Mouse (Mus musculus): ENCODE results near the gene Enthd1. TPM values are rescaled to one million over a fixed set of nuclear protein-coding genes. Genes with fewer than 3 reads are reported as not detected.
"Not testable (repeated sequence)": the region's sequence is repeated elsewhere in the genome, so short reads cannot be mapped to it uniquely, and the experiment has no call there.

Gene Enthd1
- polyA plus RNA-seq, 1 experiment from 2014 or later, result not detected

DNA sequence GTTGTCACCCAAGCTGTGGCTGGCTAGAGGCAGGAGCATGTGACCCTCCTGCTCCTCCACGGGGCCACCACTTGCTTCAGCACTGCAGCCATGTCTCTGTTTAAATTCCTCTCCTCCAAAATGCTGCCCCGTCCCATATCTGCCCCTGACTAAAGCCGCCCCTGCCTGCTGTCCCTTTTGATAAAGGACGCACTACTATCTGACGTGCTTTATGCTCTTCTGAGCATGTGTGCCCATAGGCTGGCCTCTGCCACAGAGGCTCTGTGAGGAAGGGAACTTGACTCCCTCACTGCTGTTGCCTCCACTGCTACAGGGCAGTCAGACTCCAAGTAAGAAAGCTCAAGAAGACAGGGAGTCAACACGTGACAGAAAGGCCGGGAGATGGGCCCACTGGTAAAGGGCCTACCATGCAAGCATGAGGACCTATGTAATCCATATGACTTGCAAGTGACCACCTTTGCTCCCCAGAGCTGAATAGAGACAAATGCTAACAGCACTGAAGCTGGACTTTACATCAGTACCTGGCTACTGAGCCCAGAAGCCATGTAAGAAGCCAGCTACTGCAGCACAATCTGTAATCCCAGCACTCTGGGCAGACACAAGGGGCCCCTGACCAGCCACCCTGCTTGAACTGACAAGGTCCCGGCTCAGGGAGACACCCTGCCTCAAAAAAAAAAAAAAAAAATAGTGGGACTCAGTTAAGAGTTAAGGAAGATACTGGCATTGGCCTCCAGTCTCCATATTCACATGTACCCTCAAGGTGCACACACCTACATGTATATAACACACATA, 32.5 kb downstream of the Enthd1 start:
- Histone ChIP-seq H3K9ac (no peak overlapping the region), H3K9me3 (replicated peaks) (no peaks in the 10 kb centered on the region), H3K27me3 (replicated peaks) (peaks cover 15% of the 10 kb centered on the region), H3K27ac (ENCODE audit: poor library complexity, severe bottlenecking) (no peak overlapping the region), H3K4me3 (no peak overlapping the region), H3K36me3 (no peaks in the 10 kb centered on the region), H3K4me1 (replicated peaks) (peaks cover 14% of the 10 kb centered on the region), H3K4me2 (no peak overlapping the region)
- ATAC-seq (ENCODE audit: insufficient number of reproducible peaks, low FRiP score), result peak; percentile 51; the same call in 1 of the 2 replicates
- WGBS, result 54% methylated on average over 8 of the region's 8 CpGs

- no peaks in the 10 kb centered on the region for H3K9me3 ChIP-seq (replicated peaks)
- H3K4me2 ChIP-seq, result no peak overlapping the region
- no peak overlapping the region for H3K4me3 ChIP-seq
- peaks cover 14% of the 10 kb centered on the region for H3K4me1 ChIP-seq (replicated peaks)
- ATAC-seq (ENCODE audit: insufficient number of reproducible peaks, low FRiP score), result 0 out of 2 replicates have a peak, but pooled peaks have one; percentile 29
- no peaks in the 10 kb centered on the region for H3K36me3 ChIP-seq
- 66% methylated on average over 9 of the region's 9 CpGs for WGBS
- H3K9ac ChIP-seq, result no peak overlapping the region
- no peak overlapping the region for H3K27ac ChIP-seq (ENCODE audit: poor library complexity, severe bottlenecking)
- H3K27me3 ChIP-seq (replicated peaks), result peaks cover 12% of the 10 kb centered on the region
Observed at GRCm38 (mm10) chr15:80531026-80531425, 33.9 kb downstream of the Enthd1 start.

DNA sequence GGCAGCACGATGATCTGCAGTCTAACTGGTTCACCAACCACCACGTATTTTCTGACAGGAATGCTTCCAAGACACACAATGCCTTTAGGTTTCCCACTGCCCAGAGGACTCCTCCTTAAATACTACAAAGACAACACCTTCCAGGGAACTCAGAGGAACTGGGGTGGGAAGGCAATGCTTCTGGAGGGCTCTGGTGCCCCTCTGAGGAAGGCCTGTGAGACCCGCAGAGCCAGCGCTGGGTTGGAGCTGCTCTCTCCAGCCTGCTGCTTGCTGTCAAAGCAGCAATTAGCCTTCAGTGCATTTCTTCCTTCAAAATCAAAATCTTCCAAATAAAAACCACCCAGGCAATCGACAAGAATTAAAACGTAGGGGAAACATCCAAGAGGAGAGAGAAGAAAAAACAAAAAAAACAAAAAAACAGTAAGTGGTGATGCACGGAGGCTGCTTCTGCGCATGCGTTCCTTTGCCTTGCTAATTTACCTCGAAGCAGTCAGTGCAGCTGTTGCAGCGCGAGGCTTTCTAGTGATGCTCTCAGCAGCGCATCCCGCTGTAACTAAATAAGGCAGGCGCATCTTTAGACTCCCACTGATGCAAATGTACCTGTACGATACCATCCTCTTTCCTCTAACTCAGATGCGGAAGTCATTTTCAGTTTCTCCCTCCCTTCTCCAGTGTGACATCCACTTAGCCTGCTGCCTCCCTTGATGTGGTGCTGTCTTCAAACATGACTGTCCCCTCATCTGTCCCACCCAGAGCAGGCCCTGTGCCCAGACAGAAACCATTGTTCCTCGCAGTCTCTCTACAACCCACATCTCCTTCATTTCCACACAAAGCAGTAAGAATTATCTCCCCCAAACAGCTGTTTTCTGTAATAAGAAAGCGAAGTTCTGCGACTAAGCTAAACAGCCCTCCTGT, 34.7 kb downstream of the Enthd1 start:
- Histone ChIP-seq H3K36me3 (no peaks in the 10 kb centered on the region), H3K4me2 (no peak overlapping the region), H3K27ac (ENCODE audit: poor library complexity, severe bottlenecking) (no peak overlapping the region), H3K4me1 (replicated peaks) (peaks cover 14% of the 10 kb centered on the region), H3K4me3 (no peak overlapping the region), H3K27me3 (replicated peaks) (peaks cover 12% of the 10 kb centered on the region), H3K9ac (no peak overlapping the region), H3K9me3 (replicated peaks) (no peaks in the 10 kb centered on the region)
- ATAC-seq (ENCODE audit: insufficient number of reproducible peaks, low FRiP score), result no peak
- WGBS, result 53% methylated on average over 20 of the region's 20 CpGs

DNA sequence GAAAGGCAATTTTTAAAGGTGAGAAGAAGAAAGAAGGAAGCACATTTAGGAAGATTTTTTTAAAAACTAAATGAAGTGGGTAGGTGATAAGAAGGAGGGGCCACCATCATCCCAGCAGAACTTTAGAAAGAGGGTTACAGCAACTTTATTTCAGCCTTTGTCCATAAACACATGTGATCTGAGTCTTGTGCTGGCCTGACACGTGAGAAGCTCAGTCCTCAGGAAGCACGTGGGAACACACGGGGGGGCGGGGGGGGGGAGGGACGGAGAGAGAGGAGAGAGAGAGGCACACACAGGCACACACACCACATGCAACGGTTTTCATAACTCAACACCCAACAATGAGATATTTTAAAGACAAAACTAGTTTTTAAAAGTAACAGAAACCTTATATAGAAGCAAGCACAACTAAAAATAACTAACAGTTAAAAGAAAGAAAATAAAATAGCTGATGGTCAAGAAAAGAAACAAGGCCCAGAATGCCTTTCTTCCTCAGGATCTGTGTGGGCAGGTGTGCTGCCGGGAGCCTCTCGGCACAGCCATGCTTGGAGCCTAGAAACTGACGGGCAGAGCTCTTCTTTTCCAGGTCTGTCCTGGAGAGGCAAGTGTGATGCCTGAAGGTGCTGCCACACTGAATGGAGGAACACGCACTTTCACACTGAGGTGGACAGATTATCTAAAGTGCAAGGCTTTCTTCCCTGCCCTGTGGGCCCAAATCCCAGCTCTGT, 43.1 kb downstream of the Enthd1 start:
- Histone ChIP-seq H3K4me3 (no peak overlapping the region), H3K36me3 (no peaks in the 10 kb centered on the region), H3K9ac (no peak overlapping the region), H3K27me3 (replicated peaks) (no peaks in the 10 kb centered on the region), H3K4me1 (replicated peaks) (peaks cover 22% of the 10 kb centered on the region), H3K27ac (ENCODE audit: poor library complexity, severe bottlenecking) (no peak overlapping the region), H3K9me3 (replicated peaks) (no peaks in the 10 kb centered on the region), H3K4me2 (no peak overlapping the region)
- 48% methylated on average over 10 of the region's 10 CpGs for WGBS
- no peak for ATAC-seq (ENCODE audit: insufficient number of reproducible peaks, low FRiP score)

DNA sequence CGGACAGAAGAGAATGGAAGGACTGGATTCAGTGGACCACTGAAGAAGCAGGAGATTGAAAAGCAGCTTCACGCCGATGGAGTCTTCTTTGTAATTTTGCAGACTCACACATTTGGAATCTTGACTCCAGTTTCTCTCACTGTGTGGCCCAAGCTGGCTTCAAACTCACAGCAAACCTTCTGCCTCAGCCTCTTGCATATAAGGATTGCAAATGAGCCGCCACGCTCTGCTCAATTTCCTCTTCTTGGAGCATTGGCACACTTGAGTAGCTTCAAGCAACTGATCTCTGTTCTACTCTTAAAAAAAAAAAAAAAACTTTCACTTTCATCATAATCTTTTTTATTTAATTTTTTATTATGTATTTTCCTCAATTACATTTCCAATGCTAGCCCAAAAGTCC, 45.0 kb downstream of the Enthd1 start:
- H3K4me1 ChIP-seq (replicated peaks), result peaks cover 25% of the 10 kb centered on the region
- H3K9me3 ChIP-seq (replicated peaks), result no peaks in the 10 kb centered on the region
- H3K4me3 ChIP-seq, result no peak overlapping the region
- 93% methylated on average over 5 of the region's 5 CpGs for WGBS
- no peaks in the 10 kb centered on the region for H3K27me3 ChIP-seq (replicated peaks)
- no peaks in the 10 kb centered on the region for H3K36me3 ChIP-seq
- no peak overlapping the region for H3K4me2 ChIP-seq
- H3K9ac ChIP-seq, result no peak overlapping the region
- no peak for ATAC-seq (ENCODE audit: insufficient number of reproducible peaks, low FRiP score)
- H3K27ac ChIP-seq (ENCODE audit: poor library complexity, severe bottlenecking), result no peak overlapping the region

DNA sequence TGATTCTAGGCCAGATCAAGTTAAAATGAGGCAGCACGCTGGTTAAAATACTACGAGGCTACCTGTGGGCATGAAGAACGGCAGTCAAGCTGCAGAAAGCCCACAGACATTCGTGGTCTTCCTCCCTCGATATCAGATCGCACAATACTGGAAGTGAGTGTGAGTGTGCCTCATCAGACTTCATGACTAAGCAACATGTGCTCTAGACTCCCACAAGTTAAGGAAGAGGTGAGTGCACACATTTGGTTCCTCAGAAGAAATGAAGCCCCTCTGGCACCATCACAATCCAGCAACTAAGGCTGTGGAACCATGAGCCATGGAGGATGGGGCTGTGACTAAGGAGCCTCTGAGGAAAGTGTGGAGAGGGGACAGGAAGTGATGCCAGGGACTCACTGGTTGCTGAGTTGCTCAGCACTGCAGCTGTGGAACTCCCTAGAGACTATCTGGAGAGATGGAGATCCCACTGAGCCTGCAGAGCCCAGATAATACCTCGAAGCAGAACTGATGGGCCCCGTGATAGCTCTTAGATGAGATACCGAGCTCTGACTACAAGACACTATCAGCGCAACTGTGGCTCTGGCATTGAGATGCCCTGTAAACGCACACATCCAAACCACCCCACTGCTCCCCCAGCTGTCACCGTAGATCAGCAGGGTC, 46.3 kb downstream of the Enthd1 start:
- no peak overlapping the region for H3K27ac ChIP-seq (ENCODE audit: poor library complexity, severe bottlenecking)
- no peak overlapping the region for H3K9ac ChIP-seq
- WGBS, result 69% methylated on average over 12 of the region's 12 CpGs

GRCm38 (mm10) chr15:80517996-80518395, 47.0 kb downstream of the Enthd1 start:
- Histone ChIP-seq H3K27ac (ENCODE audit: poor library complexity, severe bottlenecking) (no peak overlapping the region), H3K4me3 (no peak overlapping the region), H3K4me1 (replicated peaks) (peaks cover 25% of the 10 kb centered on the region), H3K9ac (no peak overlapping the region), H3K36me3 (no peaks in the 10 kb centered on the region), H3K4me2 (peak overlapping the region; percentile 31), H3K9me3 (replicated peaks) (no peaks in the 10 kb centered on the region), H3K27me3 (replicated peaks) (peaks cover 3% of the 10 kb centered on the region; the same call in 1 of the 2 replicates)
- ATAC-seq (ENCODE audit: insufficient number of reproducible peaks, low FRiP score), result no peak
- 18% methylated on average over 9 of the region's 9 CpGs for WGBS

More for the DNA sequence above, 46.3 kb downstream of the Enthd1 start:
- no peak for ATAC-seq (ENCODE audit: insufficient number of reproducible peaks, low FRiP score)
- peaks cover 3% of the 10 kb centered on the region; the same call in 1 of the 2 replicates for H3K27me3 ChIP-seq (replicated peaks)
- no peak overlapping the region for H3K4me2 ChIP-seq
- no peak overlapping the region for H3K4me3 ChIP-seq
- peaks cover 25% of the 10 kb centered on the region for H3K4me1 ChIP-seq (replicated peaks)
- H3K9me3 ChIP-seq (replicated peaks), result no peaks in the 10 kb centered on the region
- H3K36me3 ChIP-seq, result no peaks in the 10 kb centered on the region

DNA sequence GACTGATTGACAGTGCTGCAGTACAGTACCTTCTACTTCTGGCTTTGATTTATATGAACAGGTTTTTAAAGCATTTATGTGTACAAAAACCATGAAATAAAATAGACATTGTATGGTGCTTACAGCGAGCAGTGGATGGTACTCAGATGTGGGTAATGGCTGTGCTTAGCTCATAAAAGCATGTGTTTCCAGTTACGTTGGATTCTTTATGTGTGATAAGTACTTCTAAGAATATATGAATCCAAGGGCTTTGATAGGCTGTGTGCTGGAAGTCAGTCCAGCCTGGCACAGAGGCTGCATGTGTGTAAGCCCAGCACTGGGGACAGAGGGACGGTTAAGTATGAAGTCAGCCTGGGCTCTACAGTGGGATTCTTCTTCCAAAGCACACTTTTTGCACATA, 48.4 kb downstream of the Enthd1 start:
- Histone ChIP-seq H3K4me2 (no peak overlapping the region), H3K4me1 (replicated peaks) (peaks cover 19% of the 10 kb centered on the region), H3K27me3 (replicated peaks) (peaks cover 3% of the 10 kb centered on the region; the same call in 1 of the 2 replicates), H3K9ac (no peak overlapping the region), H3K4me3 (no peak overlapping the region), H3K36me3 (no peaks in the 10 kb centered on the region), H3K27ac (ENCODE audit: poor library complexity, severe bottlenecking) (no peak overlapping the region), H3K9me3 (replicated peaks) (no peaks in the 10 kb centered on the region)
- WGBS, result 70% methylated on average over 3 of the region's 3 CpGs
- no peak for ATAC-seq (ENCODE audit: insufficient number of reproducible peaks, low FRiP score)

DNA sequence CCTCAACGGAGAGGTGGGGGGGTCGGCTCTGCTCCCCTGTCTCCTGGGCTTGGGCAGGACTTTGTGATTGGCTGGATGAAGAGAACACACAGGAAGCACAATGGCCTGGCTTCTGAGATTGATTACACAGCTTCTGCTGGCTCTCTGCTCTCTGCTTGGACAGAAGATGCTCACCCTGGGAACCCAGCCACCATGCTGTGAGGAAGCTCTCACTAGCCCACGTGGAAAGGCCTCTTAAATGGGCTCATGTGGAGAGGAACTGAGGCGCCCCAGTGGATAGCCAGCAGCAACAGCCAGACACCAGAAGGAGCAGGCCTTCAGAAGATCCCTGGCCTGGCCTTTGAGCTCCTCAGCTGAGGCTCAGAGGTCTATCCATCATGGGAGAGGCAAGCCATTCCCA, 59.9 kb downstream of the Enthd1 start:
- WGBS, result 31% methylated on average over 4 of the region's 4 CpGs
- Histone ChIP-seq H3K27me3 (replicated peaks) (no peaks in the 10 kb centered on the region), H3K9me3 (replicated peaks) (no peaks in the 10 kb centered on the region), H3K4me2 (no peak overlapping the region), H3K27ac (ENCODE audit: poor library complexity, severe bottlenecking) (no peak overlapping the region), H3K36me3 (no peaks in the 10 kb centered on the region), H3K4me3 (no peak overlapping the region), H3K4me1 (replicated peaks) (no peaks in the 10 kb centered on the region), H3K9ac (no peak overlapping the region)
- ATAC-seq (ENCODE audit: insufficient number of reproducible peaks, low FRiP score), result no peak

- not testable (repeated sequence) for ATAC-seq (ENCODE audit: insufficient number of reproducible peaks, low FRiP score); H3K4me1 ChIP-seq (replicated peaks); H3K27me3 ChIP-seq (replicated peaks); H3K4me2 ChIP-seq; H3K36me3 ChIP-seq; H3K9me3 ChIP-seq (replicated peaks); H3K9ac ChIP-seq; H3K4me3 ChIP-seq; H3K27ac ChIP-seq (ENCODE audit: poor library complexity, severe bottlenecking)
- WGBS, result 93% methylated on average over 4 of the region's 4 CpGs
Observed at GRCm38 (mm10) chr15:80503155-80503554, 61.8 kb downstream of the Enthd1 start.

Data from heart, embryonic 12.5 days (tissue).